Mouse (Mus musculus) cerebellum, adult 2 months (tissue): ENCODE measurements around the gene Fkbp5.

ENCODE experiments used
- CTCF ChIP-seq: fragments of 200-500 bp; IDR thresholded peaks from 2 replicates; pipeline ENCODE4 v1.5.1; 2011; ENCODE audit warnings: low read depth, mild to moderate bottlenecking, control low read depth, low read length, moderate library complexity, borderline replicate concordance; ENCODE audit not compliant: insufficient read depth
- POLR2A ChIP-seq: fragments of 200-500 bp; IDR thresholded peaks from 2 replicates; pipeline ENCODE4 v1.6.1; 2011; ENCODE audit warnings: low read length, control low read depth, borderline replicate concordance; ENCODE audit not compliant: insufficient read depth

- no peak for TF ChIP-seq CTCF
- TF ChIP-seq POLR2A = no peak
These were observed 31.8 kb downstream of the Fkbp5 start for GRCm38 (mm10) chr17:28485446-28485948.
